Mouse (Mus musculus): ENCODE results near the gene Nav1. TPM values are rescaled to one million over a fixed set of nuclear protein-coding genes. Genes with fewer than 3 reads are reported as not detected.
A peak's percentile ranks its signal among the peaks of the same experiment; 100 is the strongest.

Gene Nav1
- total RNA-seq, 2 experiments from 2014 or later, result 50.5 to 56.8 TPM

DNA sequence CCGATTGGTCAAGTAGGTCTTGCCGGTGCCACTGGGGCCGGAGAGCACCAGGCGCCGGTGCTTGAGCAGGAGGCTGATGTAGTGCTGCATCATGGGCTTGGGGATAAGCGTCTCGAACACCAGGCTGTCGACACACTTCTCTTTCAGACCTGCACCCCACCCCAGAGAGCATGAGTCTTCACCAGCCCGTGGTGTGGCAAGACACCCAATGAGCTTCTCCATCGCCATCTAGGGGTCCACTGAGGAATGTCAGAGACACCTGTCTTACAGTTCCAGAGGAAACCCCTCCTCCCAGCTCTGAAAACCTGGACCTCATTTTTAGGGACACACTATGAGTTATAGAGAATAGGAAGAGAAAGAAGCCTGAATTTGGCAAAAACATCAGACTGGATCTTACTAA lies 154.8 kb downstream of the Nav1 start:
- no peak for DNase-seq (ENCODE audit: low spot score in 2 of 2)

DNA sequence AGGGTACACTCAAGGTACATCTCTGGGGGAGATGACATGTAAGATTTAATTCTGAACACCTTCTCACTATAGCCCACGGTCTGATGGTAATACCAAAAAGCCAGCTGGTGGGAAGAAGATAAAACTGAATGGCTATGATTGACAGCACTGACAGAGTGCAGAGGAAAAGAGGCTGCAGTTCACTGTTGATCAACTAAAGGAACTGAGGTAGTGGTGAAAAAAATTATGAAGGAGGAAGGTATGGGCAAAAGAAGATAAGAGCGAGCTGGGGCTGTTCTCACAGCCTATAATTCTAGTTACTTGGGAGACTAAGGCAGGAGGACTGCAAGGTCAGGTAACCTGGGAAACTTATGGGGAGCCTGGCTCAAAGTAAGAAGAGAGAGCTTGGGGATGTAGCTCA lies 155.7 kb downstream of the Nav1 start:
- no peak for DNase-seq (ENCODE audit: low spot score in 2 of 2)

DNA sequence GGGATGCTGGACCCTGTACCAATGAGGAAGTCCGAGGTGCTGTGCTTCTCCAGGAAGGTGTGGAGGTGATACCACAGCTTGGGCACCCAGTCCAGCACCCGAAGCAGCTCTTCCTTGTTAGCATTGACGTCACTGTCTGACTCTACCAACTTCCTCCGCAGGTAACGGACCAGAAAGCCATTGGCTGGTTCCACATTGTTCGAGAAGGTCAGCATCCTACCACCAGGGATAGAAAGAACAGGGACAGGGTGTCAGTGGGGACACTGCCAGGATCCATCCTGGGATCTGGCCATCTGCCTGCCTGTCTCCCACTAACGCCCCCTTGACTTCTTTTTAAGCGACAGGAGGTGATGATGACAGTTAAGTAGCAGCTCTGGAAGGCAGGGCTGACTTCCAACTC lies 157.2 kb downstream of the Nav1 start:
- DNase-seq (ENCODE audit: low spot score in 2 of 2), result no peak

DNA sequence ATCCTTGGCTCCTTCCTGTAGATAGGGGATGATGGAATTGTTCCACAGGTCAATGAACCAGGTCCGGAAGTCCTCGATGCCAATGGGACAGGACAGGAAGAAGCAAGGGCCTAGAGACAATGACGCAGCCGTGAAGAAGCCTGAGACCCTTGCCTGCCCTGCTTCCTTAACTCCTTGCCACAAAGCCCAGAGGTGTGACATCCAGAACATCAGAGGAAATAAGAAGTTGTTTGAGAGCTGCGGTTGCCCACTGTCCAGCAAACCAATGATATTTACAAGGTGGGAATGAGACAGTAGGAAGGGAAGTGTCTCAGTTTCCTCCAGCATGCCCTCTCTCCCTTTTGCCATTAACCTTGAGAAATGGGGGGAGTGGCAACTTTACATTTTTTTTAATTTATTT lies 158.2 kb downstream of the Nav1 start:
- DNase-seq (ENCODE audit: low spot score in 2 of 2), result no peak

DNA sequence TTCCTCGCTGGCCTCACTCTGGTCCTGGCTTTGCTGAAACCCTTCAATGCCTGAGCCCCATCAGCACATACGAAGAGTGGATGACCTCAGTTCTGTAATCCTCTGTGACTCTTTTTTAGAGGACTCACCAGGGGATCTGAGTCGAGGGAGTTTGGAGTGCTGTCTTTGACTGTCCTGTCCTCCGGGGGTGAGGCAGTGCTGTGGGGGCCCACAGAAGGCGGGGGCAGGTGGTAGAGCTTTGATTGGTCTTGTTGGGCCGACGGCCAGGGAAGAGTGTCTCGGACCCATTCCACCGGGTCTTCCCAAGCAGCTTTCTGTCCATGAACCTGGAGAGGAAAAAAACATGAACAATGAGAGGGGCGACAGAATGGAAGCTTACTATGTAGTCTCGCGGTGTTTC lies 163.6 kb downstream of the Nav1 start:
- no peak for DNase-seq (ENCODE audit: low spot score in 2 of 2)

DNA sequence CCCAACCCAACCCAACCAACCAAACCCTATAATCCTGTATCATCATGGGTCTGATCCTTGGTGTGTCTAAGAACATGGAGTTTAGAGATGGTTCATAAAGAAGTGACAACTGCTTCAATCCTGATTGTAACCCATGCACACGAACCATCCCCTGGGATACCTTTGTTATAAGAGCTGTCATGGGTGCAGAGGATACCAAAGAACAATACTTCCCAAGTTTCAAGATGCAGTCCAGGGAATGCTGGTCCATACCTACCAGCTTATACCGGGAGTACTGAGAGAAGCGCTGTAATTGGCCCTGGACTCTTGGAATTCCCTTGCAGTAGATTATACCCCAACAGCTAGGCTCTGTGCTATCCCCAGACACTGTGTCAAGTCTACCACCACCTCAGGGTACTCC lies 165.2 kb downstream of the Nav1 start:
- no peak for DNase-seq (ENCODE audit: low spot score in 2 of 2)

DNA sequence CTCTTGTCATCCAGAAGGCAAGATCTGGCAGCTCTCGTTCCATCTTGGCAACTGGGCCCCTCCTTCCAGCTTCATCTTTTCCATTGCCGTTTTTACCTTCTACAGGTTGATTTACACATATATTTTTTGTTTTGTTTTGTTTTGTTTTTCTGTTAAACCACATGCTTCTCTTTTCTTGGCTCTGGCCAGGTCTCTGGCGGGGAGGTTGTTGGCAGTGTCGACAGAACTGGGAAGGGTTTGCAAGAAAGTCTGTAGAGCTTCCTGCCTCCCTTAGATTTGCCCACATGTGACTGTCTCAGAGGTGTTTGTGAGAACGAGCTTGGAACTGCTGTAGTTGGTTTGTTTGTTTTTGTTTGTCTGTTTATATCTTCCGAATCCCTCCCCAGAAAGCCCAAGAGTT lies 166.1 kb downstream of the Nav1 start:
- DNase-seq (ENCODE audit: low spot score in 2 of 2), result no peak

DNA sequence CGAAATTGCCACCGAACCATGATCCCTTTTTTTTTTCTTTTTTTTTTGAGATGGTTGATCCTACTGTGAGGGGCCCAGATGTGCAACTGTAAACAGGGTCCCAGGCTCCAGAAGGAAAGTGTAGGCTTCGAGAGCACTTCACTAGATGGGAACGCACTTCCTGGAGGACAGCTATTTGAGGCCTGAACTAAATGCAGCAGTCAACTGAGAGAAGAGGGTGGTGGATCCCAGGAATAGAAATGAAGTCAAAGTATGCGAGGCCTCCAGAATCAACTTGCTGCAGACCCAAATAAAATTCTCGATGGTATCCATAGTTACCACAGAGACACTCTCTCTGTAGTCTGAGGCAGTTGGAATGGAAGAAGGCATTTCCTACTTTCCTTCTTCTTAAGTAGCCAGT lies 168.3 kb downstream of the Nav1 start:
- DNase-seq (ENCODE audit: low spot score in 2 of 2), result no peak

DNA sequence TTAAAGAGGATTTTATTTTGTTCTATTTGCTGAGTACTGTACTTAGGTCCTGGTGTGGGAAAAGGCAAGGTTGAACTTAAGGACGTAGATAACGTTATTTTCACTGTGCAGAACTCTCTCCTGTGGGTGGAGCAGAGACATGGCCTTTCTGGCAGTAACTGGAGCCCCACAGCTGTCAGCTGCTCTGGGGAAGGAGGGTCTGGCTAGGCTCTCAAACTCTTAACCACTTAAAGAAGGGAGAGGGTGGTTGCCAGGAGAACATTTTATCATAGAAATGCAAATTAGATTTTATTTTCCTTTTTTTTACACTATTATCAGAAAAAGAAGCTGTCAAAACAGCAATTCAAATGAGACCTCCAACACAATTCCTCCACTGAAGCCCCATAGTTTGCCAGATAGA lies 171.3 kb downstream of the Nav1 start:
- no peak for DNase-seq (ENCODE audit: low spot score in 2 of 2)

DNA sequence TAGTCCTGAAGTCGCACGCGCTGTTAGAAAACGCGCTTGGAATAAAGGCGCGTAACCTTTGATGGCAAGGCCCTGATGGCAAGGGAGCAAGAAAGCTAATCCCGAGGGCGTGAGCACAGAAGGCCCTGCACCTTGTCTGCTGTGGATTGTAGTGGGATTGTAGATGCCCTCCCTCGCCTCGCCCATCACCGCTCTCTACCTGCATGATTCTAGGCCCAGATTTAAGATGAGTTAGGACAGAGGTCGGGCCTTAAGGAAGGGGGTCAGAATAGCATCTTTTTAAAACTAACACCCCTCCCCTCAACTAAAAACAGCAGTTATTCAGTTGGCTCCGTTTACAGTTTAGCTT lies 176.5 kb downstream of the Nav1 start:
- no peak for DNase-seq (ENCODE audit: low spot score in 2 of 2)

DNA sequence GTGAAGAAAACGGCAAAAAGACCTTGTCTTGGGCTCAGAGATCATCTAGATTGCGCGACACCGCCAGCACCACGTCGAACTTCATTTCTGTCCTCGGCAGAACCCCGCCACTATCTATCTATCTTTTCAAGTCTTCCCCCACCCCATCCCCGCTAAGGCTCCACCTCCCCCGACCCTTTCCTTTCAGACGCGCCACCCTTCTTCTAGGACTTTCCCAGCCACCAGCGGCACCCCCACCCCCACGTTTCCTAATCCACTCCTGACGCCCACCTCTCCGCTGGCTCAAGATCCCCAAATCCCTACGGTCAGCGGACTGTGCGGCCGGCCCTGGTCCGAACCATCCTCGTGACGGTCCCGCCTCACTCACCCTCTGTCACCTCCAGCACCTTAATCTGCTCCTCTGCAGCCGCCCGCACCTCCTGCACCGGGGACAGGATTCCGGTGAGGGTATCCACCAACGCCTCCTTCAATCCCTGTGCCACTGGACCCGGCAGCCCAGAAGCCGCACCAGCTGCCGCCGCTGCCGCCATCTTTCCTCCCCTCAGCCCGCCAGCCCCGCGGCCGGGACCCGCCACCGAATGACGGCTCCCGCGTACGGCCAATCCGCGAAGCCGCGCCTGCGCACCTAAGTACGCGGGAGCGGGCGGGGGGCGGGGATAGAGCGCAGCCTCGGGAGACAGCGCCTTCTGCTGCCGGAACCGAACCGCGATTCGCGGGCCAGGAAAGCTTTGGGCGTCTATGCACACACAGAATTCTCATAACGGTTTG lies 177.0 kb downstream of the Nav1 start, which contains the start of gene Ipo9:
Ipo9 (minus strand) TSS at position 599 of the 768 bp plus-strand sequence.
- DNase-seq (ENCODE audit: low spot score in 2 of 2), result peak; percentile 90 to 95

DNA sequence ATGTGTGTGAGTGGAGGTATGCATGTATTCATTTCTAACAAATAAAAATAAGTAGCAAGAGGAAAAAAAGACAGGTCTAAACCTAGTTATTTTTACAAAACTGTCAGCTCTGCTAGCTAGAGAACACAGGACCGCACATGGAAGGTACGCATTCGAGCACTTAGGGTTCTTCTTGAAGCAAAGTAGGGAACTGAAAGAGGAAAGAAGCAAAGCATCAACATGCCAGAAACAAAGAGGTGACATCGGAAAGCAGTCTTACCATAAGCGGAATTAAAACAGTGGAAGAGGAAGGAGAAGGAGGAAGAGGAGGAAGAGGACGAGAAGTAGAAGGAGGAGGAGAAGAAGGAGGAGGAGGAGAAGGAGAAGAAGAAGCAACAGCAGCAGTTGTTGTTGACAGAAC lies 179.7 kb downstream of the Nav1 start:
- no peak for DNase-seq (ENCODE audit: low spot score in 2 of 2)

DNA sequence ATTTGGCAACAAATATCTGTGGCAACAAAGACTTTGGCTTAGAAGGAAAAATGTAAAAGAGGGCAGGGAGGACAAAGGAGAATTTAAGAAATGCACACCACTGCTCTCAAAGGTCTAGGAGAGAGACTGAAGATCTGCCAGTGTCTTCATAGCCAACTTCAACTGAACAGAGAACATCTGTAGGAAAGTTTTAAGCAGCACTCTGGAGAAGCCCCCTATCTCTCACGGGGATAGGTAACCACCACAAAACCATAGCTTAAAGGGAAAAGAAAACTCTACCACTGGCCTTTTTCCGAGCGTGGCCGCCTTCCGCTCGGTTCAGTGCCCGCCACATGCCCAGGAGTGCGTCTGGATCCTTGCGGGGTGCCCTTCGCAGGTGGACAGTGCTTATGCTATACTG lies 180.4 kb downstream of the Nav1 start:
- DNase-seq (ENCODE audit: low spot score in 2 of 2), result no peak

DNA sequence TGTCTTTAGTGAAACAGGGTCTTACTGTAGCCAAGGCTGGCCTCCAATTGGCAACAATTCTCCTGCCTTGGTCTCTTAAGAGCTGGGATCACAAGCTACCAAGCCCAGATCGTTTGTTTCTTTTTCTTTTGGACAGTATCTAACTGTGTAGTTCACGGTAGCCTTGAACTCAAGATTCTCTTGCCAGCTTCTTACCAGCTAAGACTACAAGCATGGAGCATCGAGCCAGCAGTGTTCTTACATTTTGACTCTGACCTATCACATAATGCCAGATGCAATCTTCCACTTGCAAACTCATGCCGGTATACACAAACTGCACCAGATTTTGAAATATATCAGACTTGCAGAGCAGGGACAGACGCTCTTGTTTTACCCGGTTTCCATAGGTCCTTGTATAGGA lies 184.3 kb downstream of the Nav1 start:
- no peak for DNase-seq (ENCODE audit: low spot score in 2 of 2)

DNA sequence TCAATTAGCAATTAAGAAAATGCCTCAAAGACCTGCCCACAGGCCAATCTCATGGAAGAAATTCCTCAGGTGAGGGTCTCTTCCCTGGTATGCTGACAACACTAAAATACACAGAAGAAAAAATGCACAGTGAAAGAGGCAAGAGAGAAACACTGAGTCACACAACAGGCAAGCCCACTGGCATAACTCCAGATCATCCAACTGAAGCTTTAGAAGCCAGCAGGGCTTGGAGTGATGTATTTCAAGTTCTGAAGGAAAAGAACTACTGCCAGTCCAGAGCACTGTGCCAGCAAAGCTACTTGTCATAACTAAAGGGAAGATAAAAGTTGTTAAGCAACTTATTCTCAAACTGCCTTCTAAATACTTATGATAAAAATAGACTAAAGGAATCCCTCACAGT lies 193.1 kb downstream of the Nav1 start:
- DNase-seq (ENCODE audit: low spot score in 2 of 2), result peak; percentile 24 to 60

DNA sequence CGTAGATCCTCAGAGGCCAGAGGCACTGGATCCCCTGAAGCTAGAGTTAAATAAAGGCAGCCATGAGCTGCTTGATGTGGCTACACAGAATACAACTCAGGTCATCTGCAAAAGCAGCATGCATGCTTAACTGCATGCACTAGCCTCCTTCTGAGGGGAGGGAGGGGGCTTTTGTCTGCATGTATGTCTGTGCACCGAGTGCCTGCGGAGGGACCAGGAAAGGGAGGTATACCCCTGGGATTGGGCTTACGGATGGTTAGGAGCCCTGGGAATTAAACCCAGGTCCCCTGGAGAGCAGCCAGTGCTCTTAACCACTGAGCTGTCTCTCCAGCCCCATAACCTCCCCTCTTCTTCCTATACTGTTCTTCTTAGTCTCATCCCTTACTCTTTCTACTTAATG lies 195.0 kb downstream of the Nav1 start:
- DNase-seq (ENCODE audit: low spot score in 2 of 2), result no peak

DNA sequence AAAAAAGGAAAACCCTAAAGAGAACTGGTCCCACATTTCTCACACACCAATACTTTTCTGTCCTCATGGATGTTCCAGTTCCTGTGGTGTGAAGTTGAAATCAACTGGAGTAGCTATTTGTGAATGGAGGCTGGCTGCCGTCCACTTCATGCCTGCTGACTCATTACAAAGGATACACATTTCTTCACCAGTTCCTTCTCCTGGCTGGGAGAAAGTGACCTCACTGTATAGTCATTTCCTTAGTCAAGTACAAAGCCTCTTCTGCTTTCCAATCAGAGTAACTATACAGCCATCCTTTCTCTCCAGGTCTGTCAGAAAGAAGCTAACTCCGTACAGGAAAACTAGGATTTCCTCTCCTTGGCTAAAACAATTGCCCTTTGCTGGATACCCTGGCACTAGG lies 196.1 kb downstream of the Nav1 start:
- no peak for DNase-seq (ENCODE audit: low spot score in 2 of 2)

DNA sequence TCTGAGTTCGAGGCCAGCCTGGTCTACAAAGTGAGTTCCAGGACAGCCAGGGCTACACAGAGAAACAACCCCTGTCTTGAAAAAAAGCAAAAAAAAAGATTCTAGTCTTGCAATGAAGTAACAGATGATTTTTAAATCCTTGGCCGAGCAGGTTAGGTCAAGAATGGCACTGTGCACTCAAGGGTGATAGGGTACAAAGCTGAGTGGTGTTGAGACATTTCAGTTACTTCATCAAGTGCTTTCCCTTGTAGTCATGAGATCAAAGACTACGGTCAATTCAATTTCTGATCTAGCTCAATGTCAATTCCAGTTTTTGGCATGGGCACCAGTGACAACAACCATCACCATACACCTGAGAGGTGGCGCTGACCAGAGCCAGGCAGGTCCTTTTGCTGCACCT lies 198.1 kb downstream of the Nav1 start:
- DNase-seq (ENCODE audit: low spot score in 2 of 2), result no peak

DNA sequence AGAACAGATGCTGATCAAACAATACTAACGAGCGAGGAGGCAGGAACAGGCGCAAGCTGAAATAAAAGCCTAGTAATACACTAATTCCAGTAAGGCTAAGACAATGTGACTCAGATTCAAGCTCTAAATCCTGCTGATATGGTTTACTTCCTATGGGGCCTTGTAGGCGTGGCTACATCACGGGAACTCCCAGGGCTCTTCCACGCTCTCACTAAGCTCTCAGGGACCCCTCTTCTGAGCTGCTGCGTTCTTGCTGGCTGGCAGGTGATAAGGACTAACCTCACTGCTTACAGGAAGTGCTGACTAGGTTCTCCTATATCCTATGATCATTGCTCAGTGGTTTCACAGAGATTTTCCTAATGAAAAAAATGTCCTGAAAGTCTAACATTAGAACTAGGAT lies 201.7 kb downstream of the Nav1 start:
- DNase-seq (ENCODE audit: low spot score in 2 of 2), result no peak

DNA sequence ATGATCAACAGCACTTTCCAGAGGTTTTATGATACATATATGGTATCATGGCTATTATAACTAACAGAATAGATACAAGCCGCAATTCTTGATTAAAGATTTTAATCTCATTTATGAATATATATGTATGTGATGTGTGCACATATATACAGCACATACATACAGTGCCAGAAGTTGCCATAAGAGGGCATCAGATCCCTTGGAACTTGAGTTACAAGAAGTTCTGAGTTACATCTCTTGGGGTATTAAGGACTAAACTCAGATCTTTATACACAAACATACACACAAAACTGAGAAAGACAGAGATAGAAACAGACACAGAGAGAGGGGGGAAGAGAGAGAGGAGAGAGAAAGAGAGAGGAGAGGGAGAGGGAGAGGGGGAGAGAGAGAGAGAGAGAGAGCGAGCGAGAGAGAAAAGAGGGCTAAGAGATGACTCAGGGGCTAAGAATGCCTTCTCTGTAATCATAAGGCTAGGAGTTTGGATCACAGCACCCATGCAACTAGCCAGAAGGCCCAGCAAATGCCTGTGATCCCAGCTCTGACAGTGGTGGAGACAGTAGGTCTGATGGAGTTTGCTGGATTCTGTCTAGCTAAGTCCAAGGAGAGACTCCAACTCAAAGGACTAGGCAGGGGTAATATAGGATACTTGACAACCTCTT lies 205.5 kb downstream of the Nav1 start:
- DNase-seq (ENCODE audit: low spot score in 2 of 2), result no peak

DNA sequence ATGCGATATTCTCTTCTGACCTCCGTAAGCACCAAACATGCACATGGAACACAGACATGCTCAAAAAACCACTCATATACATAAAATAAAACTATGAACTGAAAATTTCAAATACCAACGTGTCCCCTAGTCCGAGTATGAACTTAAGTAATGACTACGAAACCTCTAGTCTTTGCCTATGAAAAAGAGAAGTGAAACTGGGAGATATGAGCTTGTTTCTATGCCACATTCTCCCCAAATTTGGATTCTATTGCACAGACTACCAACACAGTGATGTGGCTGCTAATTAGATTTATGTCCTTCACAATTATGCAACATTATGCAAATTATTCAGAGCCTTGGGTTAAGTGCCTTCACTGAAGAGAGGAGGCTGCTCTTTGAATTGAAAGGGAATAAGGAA lies 207.6 kb downstream of the Nav1 start:
- no peak for DNase-seq (ENCODE audit: low spot score in 2 of 2)

DNA sequence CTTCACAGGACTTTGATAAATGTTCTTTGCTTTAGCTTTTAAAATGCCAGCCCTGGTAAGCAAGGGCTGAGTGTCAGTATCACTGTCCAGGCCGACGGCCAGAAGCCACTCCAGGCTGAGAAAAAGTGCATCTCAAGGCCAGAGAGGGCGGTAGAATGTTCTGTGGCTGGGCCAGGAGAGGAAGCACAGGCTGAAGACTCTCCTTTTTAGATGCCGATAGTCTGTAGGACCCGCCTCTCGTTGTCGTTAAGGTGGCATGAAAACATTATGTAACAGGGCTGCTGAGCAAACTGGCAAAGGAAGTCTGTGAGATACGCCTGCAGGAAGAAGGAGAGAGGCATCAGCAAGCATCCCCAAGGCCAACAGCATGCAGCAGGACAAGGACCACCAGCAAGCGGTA lies 221.9 kb downstream of the Nav1 start:
- peak in 1 of 2 experiments; percentile 64 for DNase-seq (ENCODE audit: low spot score in 2 of 2)

All from layer of hippocampus, adult 18-20 months (tissue).